Mouse (Mus musculus) thymus, adult 2 months (tissue): ENCODE measurements around the gene Rorc. TPM values are rescaled to one million over a fixed set of nuclear protein-coding genes. Genes with fewer than 3 reads are reported as not detected.
A peak's percentile ranks its signal among the peaks of the same experiment; 100 is the strongest.

Experiments used
- DNase-seq: peaks from one replicate; pipeline ENCODE4 v3.0.0; 2021
- H3K27ac ChIP-seq: fragments of 200-500 bp; 2 replicates; pipeline ENCODE4 v1.5.1; 2012; ENCODE audit warnings: low read length, control low read depth; ENCODE audit not compliant: control insufficient read depth, insufficient read depth
- H3K27me3 ChIP-seq: fragments of 200-500 bp; 2 replicates; pipeline ENCODE4 v1.6.1; 2012; ENCODE audit warnings: mild to moderate bottlenecking, low read length, moderate library complexity, mixed read lengths; ENCODE audit not compliant: control insufficient read depth, insufficient read depth
- H3K36me3 ChIP-seq: fragments of 200-500 bp; 2 replicates; pipeline ENCODE4 v1.6.1; 2012; ENCODE audit warnings: mild to moderate bottlenecking, low read length, moderate library complexity; ENCODE audit not compliant: control insufficient read depth, insufficient read depth
- H3K4me1 ChIP-seq: fragments of 200-500 bp; replicated peaks from 2 replicates; pipeline ENCODE4 v1.6.1; 2012; ENCODE audit warnings: low read length; ENCODE audit not compliant: control insufficient read depth, insufficient read depth
- H3K4me3 ChIP-seq: fragments of 200-500 bp; 2 replicates; pipeline ENCODE4 v1.5.1; 2012; ENCODE audit warnings: mild to moderate bottlenecking, low read length, control low read depth, moderate library complexity; ENCODE audit not compliant: control insufficient read depth, insufficient read depth
- CTCF ChIP-seq: fragments of 200-500 bp; IDR thresholded peaks from 2 replicates; pipeline ENCODE4 v1.5.1; 2012; ENCODE audit warnings: mild to moderate bottlenecking, control low read depth, low read length, moderate library complexity, borderline replicate concordance; ENCODE audit not compliant: control insufficient read depth, poor library complexity, insufficient read depth; ENCODE audit errors: extremely low read depth
- POLR2A ChIP-seq: fragments of 200-500 bp; IDR thresholded peaks from 2 replicates; pipeline ENCODE4 v1.6.1; 2012; ENCODE audit warnings: mild to moderate bottlenecking, low read length, control low read depth, moderate library complexity; ENCODE audit not compliant: control insufficient read depth, poor library complexity, insufficient read depth; ENCODE audit errors: extremely low read depth
- WGBS: fragments of 180-500 bp; shearing (Covaris S2); methylation state at CpG from one replicate; pipeline ENCODE4 v1.1.7; 2018; 5-methylcytosine and 5-hydroxymethylcytosine counted together
- polyA plus RNA-seq: library from polyadenylated mRNA; depleted of rRNA; stranded (reverse); fragments of >200 nt; gene quantifications from 2 replicates; pipeline ENCODE4 v1.2.3, GENCODE M21; 2012

Rorc gene
- polyA plus RNA-seq, 1 experiment, result 296 TPM

- DNase-seq, result no peak
- Histone ChIP-seq H3K4me3 (no peak overlapping the region), H3K4me1 (peaks cover 10% of the 10 kb centered on the region), H3K27ac (no peak overlapping the region), H3K27me3 (no peaks in the 10 kb centered on the region; the same call in 1 of the 2 replicates), H3K36me3 (no peaks in the 10 kb centered on the region)
- WGBS, result 84% methylated on average over 3 of the region's 3 CpGs
- TF ChIP-seq POLR2A (no peak), CTCF (no peak)
Measured at GRCm38 (mm10) chr3:94344897-94345296, 27.7 kb upstream of the Rorc start.

- 66% methylated on average over 2 of the region's 2 CpGs for WGBS
- TF ChIP-seq CTCF (no peak), POLR2A (no peak)
Measured at GRCm38 (mm10) chr3:94348146-94348545, 24.4 kb upstream of the Rorc start.

GRCm38 (mm10) chr3:94360812-94361211, 11.8 kb upstream of the Rorc start:
- TF ChIP-seq POLR2A (no peak), CTCF (no peak)
- WGBS, result 3% methylated on average over 1 of the region's 1 CpGs
- no peak overlapping the region for H3K4me3 ChIP-seq
- no peak overlapping the region for H3K27ac ChIP-seq
- H3K27me3 ChIP-seq, result no peaks in the 10 kb centered on the region
- peaks cover 14% of the 10 kb centered on the region for H3K36me3 ChIP-seq
- no peak for DNase-seq
- peaks cover 7% of the 10 kb centered on the region for H3K4me1 ChIP-seq

More at GRCm38 (mm10) chr3:94348146-94348545, 24.4 kb upstream of the Rorc start:
- Histone ChIP-seq H3K36me3 (no peaks in the 10 kb centered on the region), H3K27me3 (no peaks in the 10 kb centered on the region; the same call in 1 of the 2 replicates), H3K27ac (no peak overlapping the region), H3K4me1 (peaks cover 7% of the 10 kb centered on the region), H3K4me3 (no peak overlapping the region)
- DNase-seq, result no peak

DNA sequence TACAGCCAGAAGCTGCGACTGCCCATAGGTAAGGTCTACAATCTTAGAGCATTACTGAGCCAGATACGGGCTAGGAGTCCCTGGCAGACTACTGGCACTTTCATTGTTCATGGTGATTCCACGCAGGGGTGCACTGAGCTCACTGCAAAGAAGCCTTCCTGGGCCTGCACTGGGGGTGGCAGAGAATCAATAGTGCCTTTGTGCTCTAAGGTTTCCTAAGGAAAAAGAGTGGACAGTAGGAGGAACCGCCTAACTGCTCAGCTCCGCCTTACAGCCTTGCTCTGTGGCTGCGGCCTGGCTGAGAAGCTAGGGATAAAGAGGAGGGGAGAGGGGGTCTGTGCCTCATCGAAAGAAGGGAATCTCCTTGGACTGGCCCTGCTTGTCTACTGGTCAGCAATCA, 10.5 kb upstream of the Rorc start, which contains the start of gene C2cd4d:
TSS of gene C2cd4d (plus strand) at position 301 of the 400 bp plus-strand sequence.
- H3K36me3 ChIP-seq, result peaks cover 22% of the 10 kb centered on the region
- TF ChIP-seq POLR2A (no peak), CTCF (no peak)
- DNase-seq, result no peak
- peaks cover 7% of the 10 kb centered on the region for H3K4me1 ChIP-seq
- no peak within 1 kb of the TSS for H3K4me3 ChIP-seq
- WGBS, result 89% methylated on average over 7 of the region's 7 CpGs
- H3K27ac ChIP-seq, result no peak within 1 kb of the TSS
- H3K27me3 ChIP-seq, result no peaks in the 10 kb centered on the region

GRCm38 (mm10) chr3:94363291-94364153, 9.1 kb upstream of the Rorc start:
- Histone ChIP-seq H3K27me3 (no peaks in the 10 kb centered on the region), H3K36me3 (peaks cover 22% of the 10 kb centered on the region), H3K27ac (no peak overlapping the region), H3K4me3 (peak overlapping the region; percentile 4; the same call in 1 of the 2 replicates), H3K4me1 (peaks cover 13% of the 10 kb centered on the region)
- WGBS, result 19% methylated on average over 97 of the region's 97 CpGs
- no peak for DNase-seq
- TF ChIP-seq POLR2A (no peak), CTCF (no peak)

- no peak for DNase-seq
- TF ChIP-seq CTCF (0 out of 2 replicates have a peak, but pooled peaks have one; percentile 15), POLR2A (no peak)
- H3K27ac ChIP-seq, result no peak overlapping the region
- peaks cover 16% of the 10 kb centered on the region for H3K4me1 ChIP-seq
- H3K36me3 ChIP-seq, result peaks cover 22% of the 10 kb centered on the region
- no peak overlapping the region for H3K4me3 ChIP-seq
- no peaks in the 10 kb centered on the region for H3K27me3 ChIP-seq
- 17% methylated on average over 23 of the region's 23 CpGs for WGBS
Measured at GRCm38 (mm10) chr3:94364154-94364526, 8.5 kb upstream of the Rorc start.

DNA sequence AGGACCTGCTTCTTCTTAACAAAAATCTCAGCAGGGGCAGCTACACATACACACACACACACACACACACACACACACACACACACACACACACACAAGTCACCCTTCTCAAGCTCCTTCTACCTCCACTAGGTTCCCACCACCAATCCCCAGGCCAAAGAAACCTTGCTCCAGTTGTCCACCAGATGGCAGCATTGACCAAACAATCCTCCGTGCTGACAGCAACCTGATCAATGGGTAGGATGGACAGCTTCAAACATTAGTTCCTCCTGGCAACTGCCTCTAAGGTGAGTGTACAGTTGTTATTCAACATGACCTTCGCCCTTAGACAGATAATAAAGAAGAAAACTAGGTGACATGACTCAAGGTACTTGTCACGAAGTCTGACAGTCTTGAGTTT, 5.8 kb upstream of the Rorc start:
- Histone ChIP-seq H3K27me3 (no peaks in the 10 kb centered on the region), H3K27ac (no peak overlapping the region)
- TF ChIP-seq POLR2A (no peak), CTCF (peak; percentile 69; the same call in 1 of the 2 replicates)

More for the DNA sequence above, 5.8 kb upstream of the Rorc start:
- Histone ChIP-seq H3K4me3 (no peak overlapping the region), H3K4me1 (peaks cover 27% of the 10 kb centered on the region), H3K36me3 (peaks cover 22% of the 10 kb centered on the region)
- WGBS, result 32% methylated on average over 3 of the region's 3 CpGs
- peak; percentile 82 for DNase-seq
